Mouse (Mus musculus) brown adipose tissue, adult 24 weeks (tissue): ENCODE measurements around the gene Ghrl. TPM values are rescaled to one million over a fixed set of nuclear protein-coding genes. Genes with fewer than 3 reads are reported as not detected.
"Not testable (repeated sequence)": the region's sequence is repeated elsewhere in the genome, so short reads cannot be mapped to it uniquely, and the experiment has no call there.

Experiments
- H3K27ac ChIP-seq: fragments of 200-500 bp; replicated peaks from 2 replicates; pipeline ENCODE4 v1.5.1; 2012; ENCODE audit warnings: low read depth, mild to moderate bottlenecking, low read length
- H3K4me1 ChIP-seq: fragments of 200-500 bp; 2 replicates; pipeline ENCODE4 v1.6.1; 2012; ENCODE audit warnings: low read length, mixed read lengths; ENCODE audit not compliant: control insufficient read depth, insufficient read depth, insufficient read length
- H3K4me3 ChIP-seq: fragments of 200-500 bp; 2 replicates; pipeline ENCODE4 v1.5.1; 2012; ENCODE audit warnings: low read depth, mild to moderate bottlenecking, low read length, moderate library complexity; ENCODE audit not compliant: insufficient read depth
- polyA plus RNA-seq: library from polyadenylated mRNA; stranded (reverse); fragments of >200 nt; gene quantifications from 2 replicates; pipeline ENCODE4 v1.2.4, GENCODE M21; 2012; ENCODE audit not compliant: missing spikeins, insufficient read depth, insufficient read length

Ghrl gene
- polyA plus RNA-seq, 1 experiment = not detected

GRCm38 (mm10) chr6:113686551-113687125, 33.0 kb downstream of the Ghrl start:
- Histone ChIP-seq H3K4me3 (no peak overlapping the region), H3K27ac (no peak overlapping the region; the same call in 1 of the 2 replicates), H3K4me1 (peaks cover 14% of the 10 kb centered on the region)

GRCm38 (mm10) chr6:113683081-113683825, 36.4 kb downstream of the Ghrl start:
- peaks cover 9% of the 10 kb centered on the region for H3K4me1 ChIP-seq
- no peak overlapping the region for H3K27ac ChIP-seq
- no peak overlapping the region for H3K4me3 ChIP-seq

DNA sequence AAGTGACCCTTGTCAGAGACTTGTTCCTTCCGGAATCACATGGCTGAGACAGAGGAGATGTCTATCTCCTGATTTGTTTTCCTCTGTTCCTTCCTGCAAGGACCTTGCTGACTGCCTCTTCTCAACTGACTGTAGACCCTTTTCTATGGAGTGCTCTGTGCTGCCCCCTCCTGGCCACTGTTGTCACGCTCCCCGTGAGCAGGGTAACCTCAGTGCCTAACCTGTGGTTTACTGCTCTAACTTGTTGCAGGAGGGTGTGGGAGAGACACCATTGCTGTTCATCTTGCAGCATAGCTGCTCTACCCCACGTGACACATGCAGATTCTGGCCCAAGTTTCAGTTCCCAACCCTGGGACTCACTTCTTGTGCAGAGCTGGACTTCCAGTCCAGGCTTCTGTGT, 38.4 kb downstream of the Ghrl start:
- Histone ChIP-seq H3K4me1 (peaks cover 11% of the 10 kb centered on the region), H3K27ac (peak overlapping the region; percentile 36), H3K4me3 (no peak overlapping the region)

DNA sequence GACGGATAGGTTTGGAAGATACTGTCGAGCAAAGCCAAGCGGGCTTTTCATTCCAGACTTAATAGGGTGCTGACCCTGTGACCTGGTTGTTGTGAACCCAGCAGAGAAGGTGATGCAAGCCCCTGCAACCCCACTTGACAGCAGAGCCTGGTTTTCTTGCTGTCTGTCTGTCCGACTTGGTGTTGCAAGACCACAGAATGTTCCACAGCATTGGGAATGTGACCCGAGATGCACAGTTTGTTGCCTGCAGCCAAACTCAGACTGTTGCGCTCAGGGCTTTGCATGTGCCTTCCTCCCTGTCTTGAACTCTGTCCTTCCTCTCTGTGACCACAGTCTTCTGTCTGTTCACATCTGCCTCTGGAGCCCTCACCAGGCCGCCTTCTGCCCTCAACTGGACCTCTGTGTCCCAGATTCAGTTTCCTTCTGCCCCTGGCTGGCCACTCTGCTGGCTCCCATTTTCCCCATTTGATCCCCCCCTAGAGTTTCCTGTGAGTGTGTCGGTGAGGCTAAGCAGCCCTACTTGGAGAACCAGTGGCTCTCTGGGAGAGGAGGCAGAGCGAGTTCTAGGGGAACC, 39.6 kb downstream of the Ghrl start:
- Histone ChIP-seq H3K4me3 (no peak overlapping the region), H3K27ac (peak overlapping the region; percentile 80), H3K4me1 (peaks cover 11% of the 10 kb centered on the region)

DNA sequence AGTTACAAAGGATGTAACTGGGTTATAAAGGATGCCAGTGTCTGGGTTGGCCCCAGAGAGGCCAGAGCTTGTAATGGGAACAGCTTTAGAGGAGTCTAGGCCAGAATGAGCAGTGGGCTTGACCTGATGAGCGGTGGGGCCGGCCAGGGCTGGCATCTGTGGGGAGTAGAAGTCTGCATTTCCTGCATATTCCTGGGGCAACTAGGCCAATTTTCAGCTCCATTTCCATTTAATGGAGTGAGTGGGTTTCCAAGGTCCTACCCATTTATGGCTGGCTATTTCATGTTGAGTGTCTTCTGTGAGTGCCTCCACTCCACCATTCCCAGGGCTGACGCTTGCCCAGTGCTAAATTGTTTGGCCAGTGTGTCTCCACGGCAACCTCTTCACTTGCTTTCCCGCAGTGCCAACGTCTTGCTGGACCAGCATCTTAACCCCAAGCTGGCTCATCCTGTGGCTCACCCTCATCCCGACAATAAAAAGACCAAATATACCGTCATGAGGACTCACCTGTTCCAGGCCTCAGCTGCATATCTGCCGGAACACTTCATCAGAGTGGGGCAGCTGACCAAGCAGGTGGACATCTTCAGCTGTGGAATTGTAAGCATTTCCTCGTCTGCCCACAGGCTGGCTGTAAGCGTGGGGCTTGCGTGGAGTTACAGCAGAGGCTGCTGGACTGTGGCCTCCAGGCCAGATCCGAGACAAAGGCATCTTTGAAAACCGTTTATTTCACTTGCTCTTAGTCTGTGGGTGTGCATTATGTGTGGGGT, 41.3 kb downstream of the Ghrl start:
- peaks cover 11% of the 10 kb centered on the region for H3K4me1 ChIP-seq
- H3K27ac ChIP-seq = no peak overlapping the region; the same call in 1 of the 2 replicates
- no peak overlapping the region for H3K4me3 ChIP-seq

DNA sequence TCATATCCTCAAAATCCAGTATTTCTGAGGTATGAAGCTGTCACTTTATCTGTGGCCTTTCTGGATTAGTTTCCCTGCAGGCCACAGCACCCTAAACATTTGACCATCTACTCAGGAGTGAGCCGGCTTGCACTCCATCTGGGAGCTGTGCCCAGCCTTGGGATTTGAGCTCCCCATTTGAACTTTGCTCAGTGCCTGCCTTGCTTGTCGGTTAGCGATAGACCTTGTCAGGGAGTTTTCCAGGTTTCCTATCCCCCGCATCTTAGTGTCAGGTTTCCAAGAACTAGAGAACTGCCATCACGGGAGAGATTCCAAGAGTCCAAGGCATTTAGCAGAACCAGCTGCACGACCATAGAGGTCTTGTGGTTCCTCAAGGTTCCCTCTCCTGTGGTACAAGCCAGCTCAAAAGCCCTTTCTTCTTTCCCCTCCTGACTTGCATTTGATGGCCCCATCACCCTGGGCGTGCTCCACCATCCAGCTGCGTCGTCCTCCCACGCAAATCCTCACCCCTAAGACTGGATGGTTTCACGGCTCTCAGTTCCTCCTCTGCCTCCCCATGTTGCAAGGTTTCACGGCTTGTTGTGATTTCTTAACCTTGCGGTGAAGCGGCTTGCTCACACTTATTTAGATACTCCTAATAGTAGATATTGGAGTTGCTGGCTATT, 42.5 kb downstream of the Ghrl start:
- Histone ChIP-seq H3K4me3 (no peak overlapping the region), H3K27ac (peak overlapping the region; percentile 52), H3K4me1 (peaks cover 11% of the 10 kb centered on the region)

GRCm38 (mm10) chr6:113675991-113676390, 43.7 kb downstream of the Ghrl start:
- peaks cover 10% of the 10 kb centered on the region for H3K4me1 ChIP-seq
- H3K27ac ChIP-seq = no peak overlapping the region
- no peak overlapping the region for H3K4me3 ChIP-seq

- Histone ChIP-seq H3K27ac (no peak overlapping the region), H3K4me1 (peaks cover 4% of the 10 kb centered on the region; the same call in 1 of the 2 replicates), H3K4me3 (no peak overlapping the region)
Measured at GRCm38 (mm10) chr6:113675234-113675633, 44.4 kb downstream of the Ghrl start.

GRCm38 (mm10) chr6:113672989-113673388, 46.7 kb downstream of the Ghrl start:
- no peak overlapping the region for H3K4me3 ChIP-seq
- H3K4me1 ChIP-seq = peaks cover 13% of the 10 kb centered on the region; the same call in 1 of the 2 replicates
- H3K27ac ChIP-seq = no peak overlapping the region

GRCm38 (mm10) chr6:113672029-113672428, 47.7 kb downstream of the Ghrl start:
- not testable (repeated sequence) for H3K27ac ChIP-seq, H3K4me3 ChIP-seq
- H3K4me1 ChIP-seq = peaks cover 20% of the 10 kb centered on the region

GRCm38 (mm10) chr6:113669821-113670220, 49.9 kb downstream of the Ghrl start:
- H3K4me1 ChIP-seq = peaks cover 28% of the 10 kb centered on the region
- H3K4me3 ChIP-seq = no peak overlapping the region
- H3K27ac ChIP-seq = peak overlapping the region; percentile 94

DNA sequence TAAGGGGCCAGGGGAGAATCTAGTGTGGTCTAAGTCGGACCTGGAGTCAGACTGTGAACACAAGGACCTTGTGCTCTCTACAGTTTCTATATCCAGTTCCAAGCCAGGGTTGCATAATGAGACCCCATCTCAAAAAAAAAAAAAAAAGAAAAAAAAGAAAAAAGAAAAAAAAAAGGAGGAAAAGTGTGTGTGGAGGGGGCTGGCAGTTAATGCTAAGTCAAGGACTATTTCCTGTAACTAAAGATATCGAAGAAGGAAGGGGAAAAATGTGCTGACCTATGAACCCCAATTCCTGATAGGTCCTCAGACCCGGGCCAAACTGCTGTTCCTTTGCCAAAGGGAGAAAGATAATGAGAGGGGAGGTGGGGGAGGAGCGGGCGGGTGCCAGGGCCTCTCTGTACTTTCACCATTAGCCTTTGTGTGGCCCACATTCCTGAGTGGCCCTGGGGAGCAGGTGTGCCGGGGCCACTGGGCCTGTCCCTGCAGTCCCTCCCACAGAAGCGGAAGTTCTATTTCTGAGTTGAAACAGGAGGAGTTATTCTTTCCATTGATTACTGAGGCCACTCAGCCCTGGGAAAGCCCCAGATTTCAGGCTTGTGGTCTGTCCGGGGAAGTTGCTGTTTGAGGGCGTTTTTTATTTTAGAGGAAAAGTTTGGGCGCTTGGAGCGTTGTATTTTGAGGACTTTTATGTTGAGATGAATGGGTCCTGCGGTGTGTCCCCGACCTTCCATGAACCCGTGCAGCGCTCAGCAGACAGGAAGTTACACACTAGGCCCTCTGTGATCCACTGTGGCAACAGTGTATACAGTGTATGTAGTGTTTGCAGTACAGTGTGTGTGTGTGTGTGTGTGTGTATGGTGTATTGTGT, 51.2 kb downstream of the Ghrl start:
- Histone ChIP-seq H3K4me3 (no peak overlapping the region), H3K4me1 (peaks cover 28% of the 10 kb centered on the region), H3K27ac (peak overlapping the region; percentile 95)

DNA sequence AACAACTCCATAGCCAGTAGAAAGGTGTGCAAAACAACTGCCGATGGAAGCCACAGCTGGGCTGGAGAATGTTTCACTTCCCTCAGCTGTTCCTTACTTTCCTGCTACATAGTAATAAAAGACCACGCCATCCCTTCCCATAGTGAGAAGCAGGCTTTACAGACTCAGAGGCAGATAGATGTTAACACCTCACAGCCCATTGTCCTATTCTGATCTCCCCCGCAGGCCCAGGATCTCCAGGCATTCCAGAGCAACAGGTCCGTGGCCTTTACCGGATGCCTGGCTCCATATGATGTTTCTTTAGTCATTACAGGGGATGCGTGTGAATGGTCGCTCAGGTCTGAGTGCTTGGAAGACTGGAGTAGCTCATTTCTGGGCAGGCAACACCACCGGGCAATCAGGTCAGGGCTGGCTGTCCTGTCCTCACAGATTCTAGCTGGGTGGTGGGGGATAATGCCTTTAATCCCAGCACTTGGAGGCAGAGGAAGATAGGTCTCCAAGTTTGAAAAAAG, 52.0 kb downstream of the Ghrl start:
- H3K4me1 ChIP-seq = peaks cover 32% of the 10 kb centered on the region

More for the DNA sequence above, 52.0 kb downstream of the Ghrl start:
- Histone ChIP-seq H3K27ac (peak overlapping the region; percentile 95), H3K4me3 (no peak overlapping the region)
